Mouse (Mus musculus): ENCODE measurements around the gene Ldha. TPM values are rescaled to one million over a fixed set of nuclear protein-coding genes. Genes with fewer than 3 reads are reported as not detected.
"Not testable (repeated sequence)": the region's sequence is repeated elsewhere in the genome, so short reads cannot be mapped to it uniquely, and the experiment has no call there.

Gene Ldha
- polyA plus RNA-seq, 1 experiment from 2014 or later: 782 TPM

DNA sequence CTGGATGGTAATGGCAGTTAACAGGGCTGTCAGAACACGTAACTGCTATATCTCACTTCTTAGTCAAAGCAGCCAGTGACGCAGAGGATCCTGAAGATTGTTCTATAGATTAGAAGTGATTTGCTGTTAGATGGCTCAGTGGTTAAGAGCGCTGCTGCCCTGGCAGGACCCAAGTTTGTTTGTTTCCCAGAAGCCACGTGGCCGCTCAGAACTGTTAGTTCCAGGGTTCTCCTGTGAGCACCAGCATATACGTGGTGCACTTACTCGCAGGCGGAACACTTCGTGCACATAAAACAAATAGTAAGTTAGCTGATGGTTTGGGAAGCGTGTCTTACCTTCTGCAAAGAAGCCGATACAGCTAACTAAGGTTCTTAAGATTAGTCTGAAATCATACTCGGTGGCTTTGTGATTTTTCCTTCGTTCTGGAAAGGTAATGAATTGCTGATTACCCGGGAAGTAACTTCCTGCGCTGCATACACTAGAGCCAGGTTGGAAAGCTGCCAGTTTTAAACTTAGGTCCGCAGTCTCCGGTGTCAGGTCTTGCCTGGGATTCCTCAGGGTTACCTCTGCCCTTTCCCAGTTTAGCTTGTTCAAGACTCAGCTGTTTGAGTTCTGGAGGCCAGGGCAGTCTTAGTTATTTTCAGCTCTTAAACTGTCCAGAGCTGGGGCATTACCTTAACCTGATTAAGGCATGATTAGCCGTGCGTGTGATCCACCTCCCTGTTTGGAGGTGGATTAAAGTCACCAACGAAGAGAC lies 14.1 kb upstream of the Ldha start:
- H3K4me1 ChIP-seq (replicated peaks; ENCODE audit: control insufficient read depth, insufficient read depth, low read length): no peaks in the 10 kb centered on the region
- no peak overlapping the region for H3K4me2 ChIP-seq (ENCODE audit: low read length)
- no peak overlapping the region for H3K4me3 ChIP-seq (replicated peaks; ENCODE audit: low read length)
- H3K9ac ChIP-seq (replicated peaks; ENCODE audit: low read depth, low read length): no peak overlapping the region
- no peak for ATAC-seq
- WGBS: 76% methylated on average over 20 of the region's 20 CpGs
- no peaks in the 10 kb centered on the region for H3K9me3 ChIP-seq (ENCODE audit: control insufficient read depth, low read length)
- H3K27ac ChIP-seq (ENCODE audit: low read length): no peak overlapping the region
- H3K36me3 ChIP-seq (ENCODE audit: control insufficient read depth, insufficient read depth): no peaks in the 10 kb centered on the region; the same call in 1 of the 2 replicates
- H3K27me3 ChIP-seq (replicated peaks; ENCODE audit: control insufficient read depth, insufficient read depth, low read length): no peaks in the 10 kb centered on the region

- Histone ChIP-seq H3K9ac (replicated peaks; ENCODE audit: low read depth, low read length) (no peak overlapping the region), H3K4me2 (ENCODE audit: low read length) (no peak overlapping the region), H3K4me3 (replicated peaks; ENCODE audit: low read length) (no peak overlapping the region), H3K9me3 (ENCODE audit: control insufficient read depth, low read length) (no peaks in the 10 kb centered on the region), H3K36me3 (ENCODE audit: control insufficient read depth, insufficient read depth) (no peaks in the 10 kb centered on the region; the same call in 1 of the 2 replicates), H3K27me3 (replicated peaks; ENCODE audit: control insufficient read depth, insufficient read depth, low read length) (no peaks in the 10 kb centered on the region), H3K27ac (ENCODE audit: low read length) (no peak overlapping the region), H3K4me1 (replicated peaks; ENCODE audit: control insufficient read depth, insufficient read depth, low read length) (no peaks in the 10 kb centered on the region)
- no peak for ATAC-seq
- WGBS: 92% methylated on average over 2 of the region's 2 CpGs
Observed at GRCm38 (mm10) chr7:46827803-46828184, 13.5 kb upstream of the Ldha start.

GRCm38 (mm10) chr7:46829911-46830310 lies 11.4 kb upstream of the Ldha start:
- H3K4me1 ChIP-seq (replicated peaks; ENCODE audit: control insufficient read depth, insufficient read depth, low read length): no peaks in the 10 kb centered on the region
- H3K36me3 ChIP-seq (ENCODE audit: control insufficient read depth, insufficient read depth): no peaks in the 10 kb centered on the region
- no peak overlapping the region for H3K4me3 ChIP-seq (replicated peaks; ENCODE audit: low read length)
- ATAC-seq: no peak
- no peak overlapping the region for H3K27ac ChIP-seq (ENCODE audit: low read length)
- H3K4me2 ChIP-seq (ENCODE audit: low read length): no peak overlapping the region
- 89% methylated on average over 12 of the region's 12 CpGs for WGBS
- no peak overlapping the region for H3K9ac ChIP-seq (replicated peaks; ENCODE audit: low read depth, low read length)
- no peaks in the 10 kb centered on the region for H3K9me3 ChIP-seq (ENCODE audit: control insufficient read depth, low read length)
- no peaks in the 10 kb centered on the region for H3K27me3 ChIP-seq (replicated peaks; ENCODE audit: control insufficient read depth, insufficient read depth, low read length)

DNA sequence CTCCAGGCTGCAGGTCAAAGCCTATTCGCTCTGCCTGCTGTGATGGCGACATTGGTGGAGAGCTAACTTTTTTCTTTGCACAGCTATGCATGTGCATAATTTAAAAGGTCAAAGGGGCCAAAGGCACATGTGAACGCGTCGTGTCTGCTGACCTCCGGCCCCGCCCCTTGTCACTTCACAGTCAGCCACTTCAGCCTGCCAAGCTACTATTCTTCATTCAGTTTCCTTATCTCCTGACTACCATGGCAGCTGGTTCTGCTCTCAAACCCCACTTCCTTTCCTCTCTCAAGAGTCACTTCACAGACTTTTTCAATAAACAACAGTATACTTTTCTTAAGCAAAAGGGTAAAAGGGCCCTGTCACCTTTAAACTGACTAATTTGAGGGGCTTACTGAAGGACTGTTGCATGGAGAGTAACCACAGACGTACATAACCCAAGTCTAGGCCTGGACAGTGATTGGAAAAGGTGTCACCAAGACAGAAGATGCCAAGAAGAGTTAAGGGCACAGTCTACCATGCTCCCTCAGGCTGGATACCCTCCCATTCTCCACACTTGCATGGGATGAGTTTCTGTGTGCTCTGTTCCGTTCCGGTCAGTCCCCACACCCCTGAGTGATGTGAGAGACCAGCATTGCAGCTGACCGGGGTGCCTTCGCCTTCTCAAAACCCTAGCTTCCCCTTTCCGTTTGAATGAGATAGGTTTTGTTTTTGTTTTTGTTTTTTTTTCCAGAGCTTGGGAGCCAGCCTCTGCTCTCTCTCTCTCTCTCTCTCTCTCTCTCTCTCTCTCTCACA lies 10.3 kb upstream of the Ldha start:
- no peaks in the 10 kb centered on the region for H3K27me3 ChIP-seq (replicated peaks; ENCODE audit: control insufficient read depth, insufficient read depth, low read length)
- ATAC-seq: no peak
- no peak overlapping the region for H3K4me2 ChIP-seq (ENCODE audit: low read length)
- H3K27ac ChIP-seq (ENCODE audit: low read length): no peak overlapping the region
- no peak overlapping the region for H3K9ac ChIP-seq (replicated peaks; ENCODE audit: low read depth, low read length)
- H3K4me3 ChIP-seq (replicated peaks; ENCODE audit: low read length): no peak overlapping the region
- no peaks in the 10 kb centered on the region for H3K4me1 ChIP-seq (replicated peaks; ENCODE audit: control insufficient read depth, insufficient read depth, low read length)
- no peaks in the 10 kb centered on the region for H3K36me3 ChIP-seq (ENCODE audit: control insufficient read depth, insufficient read depth)
- no peaks in the 10 kb centered on the region for H3K9me3 ChIP-seq (ENCODE audit: control insufficient read depth, low read length)
- WGBS: 77% methylated on average over 13 of the region's 13 CpGs

DNA sequence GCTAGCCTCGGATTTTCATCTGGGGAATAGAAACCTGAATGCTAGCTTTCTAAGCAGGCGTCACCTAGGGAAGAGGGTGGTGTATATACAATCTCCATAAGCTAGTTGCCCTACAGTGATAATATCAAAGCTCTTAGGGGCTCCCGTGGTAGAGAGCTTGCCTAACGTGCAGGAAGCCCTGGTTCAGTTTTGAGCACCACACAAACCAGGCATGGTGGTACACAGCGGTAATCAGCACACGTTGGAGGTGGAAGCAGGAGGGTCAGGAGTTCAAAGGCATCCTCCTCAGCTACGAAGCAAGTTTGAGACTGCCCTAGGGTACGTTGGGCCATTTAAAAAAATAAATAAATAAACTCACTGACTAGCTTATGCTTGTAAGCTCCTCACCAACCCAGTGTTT lies 9.6 kb upstream of the Ldha start:
- Histone ChIP-seq H3K4me2 (ENCODE audit: low read length) (no peak overlapping the region), H3K4me1 (replicated peaks; ENCODE audit: control insufficient read depth, insufficient read depth, low read length) (no peaks in the 10 kb centered on the region), H3K9ac (replicated peaks; ENCODE audit: low read depth, low read length) (no peak overlapping the region), H3K36me3 (ENCODE audit: control insufficient read depth, insufficient read depth) (no peaks in the 10 kb centered on the region), H3K27ac (ENCODE audit: low read length) (no peak overlapping the region), H3K27me3 (replicated peaks; ENCODE audit: control insufficient read depth, insufficient read depth, low read length) (no peaks in the 10 kb centered on the region), H3K9me3 (ENCODE audit: control insufficient read depth, low read length) (no peaks in the 10 kb centered on the region), H3K4me3 (replicated peaks; ENCODE audit: low read length) (no peak overlapping the region)
- ATAC-seq: no peak
- WGBS: 80% methylated on average over 8 of the region's 8 CpGs

GRCm38 (mm10) chr7:46832112-46832810 lies 9.0 kb upstream of the Ldha start:
- ATAC-seq; H3K27ac ChIP-seq (ENCODE audit: low read length); H3K4me1 ChIP-seq (replicated peaks; ENCODE audit: control insufficient read depth, insufficient read depth, low read length); H3K4me2 ChIP-seq (ENCODE audit: low read length); H3K4me3 ChIP-seq (replicated peaks; ENCODE audit: low read length); H3K9me3 ChIP-seq (ENCODE audit: control insufficient read depth, low read length); H3K27me3 ChIP-seq (replicated peaks; ENCODE audit: control insufficient read depth, insufficient read depth, low read length); H3K9ac ChIP-seq (replicated peaks; ENCODE audit: low read depth, low read length); H3K36me3 ChIP-seq (ENCODE audit: control insufficient read depth, insufficient read depth): not testable (repeated sequence)
- WGBS: 94% methylated on average over 11 of the region's 11 CpGs

DNA sequence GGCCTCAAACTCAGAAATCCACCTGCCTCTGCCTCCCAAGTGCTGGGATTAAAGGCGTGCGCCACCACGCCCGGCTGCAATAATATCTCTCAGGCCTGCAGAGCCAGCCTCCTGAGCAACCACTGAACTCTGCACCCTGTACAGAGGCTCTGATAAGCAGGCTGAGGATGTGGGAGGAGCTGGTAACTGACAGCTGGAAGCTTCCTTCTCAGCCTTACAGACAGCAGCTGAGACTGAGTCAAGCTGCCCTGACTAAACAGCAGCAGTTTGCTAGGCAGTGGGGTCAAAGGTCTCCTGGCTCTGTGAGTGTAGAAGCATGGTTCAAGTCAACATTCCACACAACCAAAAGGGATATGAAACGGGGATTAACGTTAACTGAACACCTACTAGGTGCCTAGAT lies 8.0 kb upstream of the Ldha start:
- WGBS: 83% methylated on average over 6 of the region's 6 CpGs
- Histone ChIP-seq H3K4me3 (replicated peaks; ENCODE audit: low read length) (no peak overlapping the region), H3K27me3 (replicated peaks; ENCODE audit: control insufficient read depth, insufficient read depth, low read length) (no peaks in the 10 kb centered on the region), H3K9me3 (ENCODE audit: control insufficient read depth, low read length) (no peaks in the 10 kb centered on the region), H3K4me1 (replicated peaks; ENCODE audit: control insufficient read depth, insufficient read depth, low read length) (peaks cover 10% of the 10 kb centered on the region), H3K4me2 (ENCODE audit: low read length) (no peak overlapping the region), H3K27ac (ENCODE audit: low read length) (no peak overlapping the region), H3K36me3 (ENCODE audit: control insufficient read depth, insufficient read depth) (no peaks in the 10 kb centered on the region), H3K9ac (replicated peaks; ENCODE audit: low read depth, low read length) (no peak overlapping the region)
- no peak for ATAC-seq

DNA sequence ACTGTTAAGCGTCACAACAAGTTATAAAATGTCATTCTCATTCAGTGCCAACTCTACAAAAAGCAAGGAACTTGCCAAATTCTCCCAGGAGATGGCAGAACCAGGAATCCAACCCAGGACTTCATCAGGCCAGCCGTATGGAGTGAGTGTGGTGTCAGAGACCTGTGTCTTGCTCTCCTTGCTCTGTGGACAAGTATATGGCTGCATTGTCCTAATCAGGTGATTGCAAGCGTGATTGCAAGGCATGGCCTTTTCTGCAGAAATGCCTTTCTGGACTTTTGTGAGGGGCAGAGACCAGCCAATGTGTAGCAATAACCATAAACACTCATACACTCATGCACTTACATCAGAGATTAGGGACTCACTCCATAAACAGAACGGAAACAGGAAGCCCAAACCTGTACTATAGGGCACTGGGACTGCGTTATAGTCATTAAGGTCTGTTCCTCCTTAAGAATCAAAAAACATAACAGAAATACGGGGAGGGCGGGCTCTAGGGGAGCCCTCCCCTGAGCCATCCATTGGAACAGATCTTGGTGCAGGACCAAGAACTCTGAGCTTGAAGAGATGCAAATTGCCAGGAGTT lies 7.5 kb upstream of the Ldha start:
- Histone ChIP-seq H3K4me2 (ENCODE audit: low read length) (no peak overlapping the region), H3K9me3 (ENCODE audit: control insufficient read depth, low read length) (no peaks in the 10 kb centered on the region), H3K4me3 (replicated peaks; ENCODE audit: low read length) (no peak overlapping the region), H3K9ac (replicated peaks; ENCODE audit: low read depth, low read length) (no peak overlapping the region), H3K27me3 (replicated peaks; ENCODE audit: control insufficient read depth, insufficient read depth, low read length) (no peaks in the 10 kb centered on the region), H3K27ac (ENCODE audit: low read length) (no peak overlapping the region), H3K4me1 (replicated peaks; ENCODE audit: control insufficient read depth, insufficient read depth, low read length) (peaks cover 15% of the 10 kb centered on the region), H3K36me3 (ENCODE audit: control insufficient read depth, insufficient read depth) (no peaks in the 10 kb centered on the region)
- 89% methylated on average over 7 of the region's 7 CpGs for WGBS
- no peak for ATAC-seq

- H3K36me3 ChIP-seq (ENCODE audit: control insufficient read depth, insufficient read depth): no peaks in the 10 kb centered on the region
- ATAC-seq: no peak
- H3K27me3 ChIP-seq (replicated peaks; ENCODE audit: control insufficient read depth, insufficient read depth, low read length): no peaks in the 10 kb centered on the region
- no peak overlapping the region for H3K4me2 ChIP-seq (ENCODE audit: low read length)
- H3K27ac ChIP-seq (ENCODE audit: low read length): no peak overlapping the region
- peaks cover 24% of the 10 kb centered on the region for H3K4me1 ChIP-seq (replicated peaks; ENCODE audit: control insufficient read depth, insufficient read depth, low read length)
- no peak overlapping the region for H3K9ac ChIP-seq (replicated peaks; ENCODE audit: low read depth, low read length)
- H3K9me3 ChIP-seq (ENCODE audit: control insufficient read depth, low read length): no peaks in the 10 kb centered on the region
- WGBS: 29% methylated on average over 11 of the region's 14 CpGs
- no peak overlapping the region for H3K4me3 ChIP-seq (replicated peaks; ENCODE audit: low read length)
Observed at GRCm38 (mm10) chr7:46834994-46835610, 6.2 kb upstream of the Ldha start.
